Mouse (Mus musculus) kidney, embryonic 14.5 days (tissue): ENCODE measurements at regions not wholly inside any gene's neighbourhood (a gene's known extent, or its start where the extent isn't known, plus 50 kb on each side); places are given as distances from the start of the nearest gene placed in this dataset.

Experiments used
- ATAC-seq: fragments of 200-750 bp; cut with Nextera tagmentation; 2 replicates; pipeline ENCODE4 v1.8.0; 2017; ENCODE audit warnings: moderate number of reproducible peaks, mild to moderate bottlenecking, moderate TSS enrichment, moderate library complexity; ENCODE audit not compliant: low FRiP score, low TSS enrichment
- H3K27ac ChIP-seq: fragments of 300-500 bp; sonication (generic); 2 replicates; pipeline ENCODE4 v1.5.1; 2014; ENCODE audit warnings: low read depth, mild to moderate bottlenecking, low read length, moderate library complexity, mixed read lengths
- H3K27me3 ChIP-seq: fragments of 300-500 bp; sonication (generic); 2 replicates; pipeline ENCODE4 v1.6.1; 2014; ENCODE audit warnings: mild to moderate bottlenecking, low read length; ENCODE audit not compliant: control insufficient read depth, insufficient read depth
- H3K36me3 ChIP-seq: fragments of 300-500 bp; sonication (generic); 2 replicates; pipeline ENCODE4 v1.6.1; 2014; ENCODE audit warnings: low read length, mixed read lengths; ENCODE audit not compliant: control insufficient read depth, insufficient read depth
- H3K4me1 ChIP-seq: fragments of 300-500 bp; sonication (generic); 2 replicates; pipeline ENCODE4 v1.6.1; 2014; ENCODE audit warnings: low read length, mixed read lengths; ENCODE audit not compliant: control insufficient read depth, insufficient read depth
- H3K4me2 ChIP-seq: fragments of 300-500 bp; sonication (generic); replicated peaks from 2 replicates; pipeline ENCODE4 v1.6.1; 2014; ENCODE audit warnings: low read depth, mild to moderate bottlenecking, low read length
- H3K4me3 ChIP-seq: fragments of 300-500 bp; sonication (generic); 2 replicates; pipeline ENCODE4 v1.5.1; 2014; ENCODE audit warnings: mild to moderate bottlenecking, low read length
- H3K9ac ChIP-seq: fragments of 300-500 bp; sonication (generic); 2 replicates; pipeline ENCODE4 v1.6.1; 2014; ENCODE audit warnings: low read depth, mild to moderate bottlenecking, low read length, moderate library complexity
- H3K9me3 ChIP-seq: fragments of 300-500 bp; sonication (generic); 2 replicates; pipeline ENCODE4 v1.6.1; 2016; ENCODE audit warnings: low read length; ENCODE audit not compliant: control insufficient read depth
- WGBS: fragments of 180-500 bp; shearing (Covaris S2); extraction: QIAGEN DNeasy Blood & Tissue Kit; methylation state at CpG from one replicate; pipeline ENCODE4 v1.1.7; 2014; 5-methylcytosine and 5-hydroxymethylcytosine counted together

GRCm38 (mm10) chr9:112608932-112609331 is 373.2 kb upstream of the Arpp21 start:
- no peaks in the 10 kb centered on the region for H3K4me1 ChIP-seq
- 68% methylated on average over 4 of the region's 4 CpGs for WGBS

GRCm38 (mm10) chr9:112607221-112607620 is 371.5 kb upstream of the Arpp21 start:
- no peak overlapping the region for H3K4me2 ChIP-seq
- no peaks in the 10 kb centered on the region for H3K36me3 ChIP-seq
- no peaks in the 10 kb centered on the region for H3K9me3 ChIP-seq
- ATAC-seq, result no peak
- H3K27ac ChIP-seq, result no peak overlapping the region
- no peak overlapping the region for H3K4me3 ChIP-seq
- H3K4me1 ChIP-seq, result no peaks in the 10 kb centered on the region
- WGBS, result 82% methylated on average over 3 of the region's 3 CpGs
- H3K27me3 ChIP-seq, result no peaks in the 10 kb centered on the region
- H3K9ac ChIP-seq, result no peak overlapping the region

More at GRCm38 (mm10) chr9:112608932-112609331, 373.2 kb upstream of the Arpp21 start:
- Histone ChIP-seq H3K36me3 (no peaks in the 10 kb centered on the region), H3K4me2 (no peak overlapping the region), H3K9me3 (no peaks in the 10 kb centered on the region), H3K9ac (no peak overlapping the region), H3K27me3 (no peaks in the 10 kb centered on the region), H3K27ac (no peak overlapping the region), H3K4me3 (no peak overlapping the region)
- no peak for ATAC-seq

GRCm38 (mm10) chr9:112595731-112596130 is 360.0 kb upstream of the Arpp21 start:
- Histone ChIP-seq H3K9ac (no peak overlapping the region), H3K4me1 (no peaks in the 10 kb centered on the region), H3K27ac (no peak overlapping the region), H3K36me3 (no peaks in the 10 kb centered on the region), H3K27me3 (no peaks in the 10 kb centered on the region), H3K4me3 (no peak overlapping the region), H3K4me2 (no peak overlapping the region), H3K9me3 (no peaks in the 10 kb centered on the region)
- ATAC-seq, result no peak

GRCm38 (mm10) chr9:112590241-112590640 is 354.5 kb upstream of the Arpp21 start:
- no peaks in the 10 kb centered on the region for H3K9me3 ChIP-seq
- no peaks in the 10 kb centered on the region for H3K27me3 ChIP-seq
- no peaks in the 10 kb centered on the region for H3K36me3 ChIP-seq
- no peak overlapping the region for H3K9ac ChIP-seq
- no peaks in the 10 kb centered on the region for H3K4me1 ChIP-seq
- no peak overlapping the region for H3K4me3 ChIP-seq
- no peak for ATAC-seq
- H3K27ac ChIP-seq, result no peak overlapping the region
- no peak overlapping the region for H3K4me2 ChIP-seq
- 76% methylated on average over 3 of the region's 3 CpGs for WGBS

- Histone ChIP-seq H3K9me3 (no peaks in the 10 kb centered on the region), H3K27ac (no peak overlapping the region), H3K9ac (no peak overlapping the region), H3K4me2 (no peak overlapping the region), H3K4me3 (no peak overlapping the region), H3K4me1 (no peaks in the 10 kb centered on the region), H3K27me3 (no peaks in the 10 kb centered on the region), H3K36me3 (no peaks in the 10 kb centered on the region)
- whole genome bisulfite sequencing, result 87% methylated on average over 3 of the region's 3 CpGs
- no peak for ATAC-seq
Measured at GRCm38 (mm10) chr9:112573316-112573715, 337.6 kb upstream of the Arpp21 start.

- H3K36me3 ChIP-seq, result no peaks in the 10 kb centered on the region
- no peak overlapping the region for H3K9ac ChIP-seq
- no peak overlapping the region for H3K4me3 ChIP-seq
- no peaks in the 10 kb centered on the region for H3K9me3 ChIP-seq
- H3K4me2 ChIP-seq, result no peak overlapping the region
- no peaks in the 10 kb centered on the region for H3K4me1 ChIP-seq
- no peak overlapping the region for H3K27ac ChIP-seq
- ATAC-seq, result no peak
- no peaks in the 10 kb centered on the region for H3K27me3 ChIP-seq
Measured at GRCm38 (mm10) chr9:112561348-112561747, 325.6 kb upstream of the Arpp21 start.

GRCm38 (mm10) chr9:112560226-112560625 is 324.5 kb upstream of the Arpp21 start:
- H3K4me3 ChIP-seq, result no peak overlapping the region
- no peaks in the 10 kb centered on the region for H3K27me3 ChIP-seq
- 85% methylated on average over 4 of the region's 4 CpGs for WGBS
- ATAC-seq, result no peak
- no peaks in the 10 kb centered on the region for H3K36me3 ChIP-seq
- no peaks in the 10 kb centered on the region for H3K4me1 ChIP-seq
- no peak overlapping the region for H3K9ac ChIP-seq
- no peaks in the 10 kb centered on the region for H3K9me3 ChIP-seq
- no peak overlapping the region for H3K4me2 ChIP-seq
- H3K27ac ChIP-seq, result no peak overlapping the region

GRCm38 (mm10) chr9:112537924-112538323 is 302.2 kb upstream of the Arpp21 start:
- 81% methylated on average over 2 of the region's 2 CpGs for WGBS
- H3K27me3 ChIP-seq, result no peaks in the 10 kb centered on the region
- no peak overlapping the region for H3K4me2 ChIP-seq
- ATAC-seq, result no peak
- no peaks in the 10 kb centered on the region for H3K36me3 ChIP-seq
- no peak overlapping the region for H3K9ac ChIP-seq
- H3K9me3 ChIP-seq, result no peaks in the 10 kb centered on the region
- no peak overlapping the region for H3K27ac ChIP-seq
- no peak overlapping the region for H3K4me3 ChIP-seq
- no peaks in the 10 kb centered on the region for H3K4me1 ChIP-seq

GRCm38 (mm10) chr9:112525377-112525776 is 289.6 kb upstream of the Arpp21 start:
- ATAC-seq, result no peak
- Histone ChIP-seq H3K4me3 (no peak overlapping the region), H3K27me3 (no peaks in the 10 kb centered on the region), H3K9ac (no peak overlapping the region), H3K4me2 (no peak overlapping the region), H3K4me1 (no peaks in the 10 kb centered on the region), H3K36me3 (no peaks in the 10 kb centered on the region), H3K9me3 (no peaks in the 10 kb centered on the region), H3K27ac (no peak overlapping the region)
- WGBS, result 90% methylated on average over 5 of the region's 5 CpGs

- Histone ChIP-seq H3K27me3 (no peaks in the 10 kb centered on the region), H3K9ac (no peak overlapping the region), H3K9me3 (no peaks in the 10 kb centered on the region), H3K4me1 (no peaks in the 10 kb centered on the region), H3K4me3 (no peak overlapping the region), H3K4me2 (no peak overlapping the region), H3K27ac (no peak overlapping the region), H3K36me3 (no peaks in the 10 kb centered on the region)
- 75% methylated on average over 3 of the region's 3 CpGs for WGBS
- no peak for ATAC-seq
Measured at GRCm38 (mm10) chr9:112523251-112523650, 287.5 kb upstream of the Arpp21 start.
